Mouse (Mus musculus): Measurements from ENCODE around the gene Kcnh7.

The Kcnh7 gene

GRCm38 (mm10) chr2:62646014-62646645 is 538.0 kb downstream of the Kcnh7 start, which contains the start of gene Ifih1:
TSS of gene Ifih1 (minus strand) at chr2:62646255.
- DNase-seq (ENCODE audit: low read depth): peak; percentile 84

- DNase-seq (ENCODE audit: low read depth): no peak
These were observed 538.6 kb downstream of the Kcnh7 start for GRCm38 (mm10) chr2:62645475-62645874.

- DNase-seq (ENCODE audit: low read depth): no peak
These were observed 539.2 kb downstream of the Kcnh7 start for GRCm38 (mm10) chr2:62644891-62645290.
